Mouse (Mus musculus): Measurements from ENCODE around the gene Actn4. TPM values are rescaled to one million over a fixed set of nuclear protein-coding genes. Genes with fewer than 3 reads are reported as not detected.

Gene Actn4
- 59.8 TPM for polyA plus RNA-seq (2014; fragmentation: Illumina TruSeq; extraction: RNeasy Lipid Tissue Mini Kit (QIAGEN cat#74804); ENCODE audit: low replicate concordance)

GRCm38 (mm10) chr7:28961927-28962670 lies at the start of gene Actn4:
TSS of gene Actn4 (minus strand) at chr7:28962340.

GRCm38 (mm10) chr7:28981651-28982273 lies 19.6 kb upstream of the Actn4 start, which contains the start of the genes Eif3k and Map4k1:
TSS of gene Eif3k (minus strand) at chr7:28981864.
TSS of gene Map4k1 (plus strand) at chr7:28982050.

DNA sequence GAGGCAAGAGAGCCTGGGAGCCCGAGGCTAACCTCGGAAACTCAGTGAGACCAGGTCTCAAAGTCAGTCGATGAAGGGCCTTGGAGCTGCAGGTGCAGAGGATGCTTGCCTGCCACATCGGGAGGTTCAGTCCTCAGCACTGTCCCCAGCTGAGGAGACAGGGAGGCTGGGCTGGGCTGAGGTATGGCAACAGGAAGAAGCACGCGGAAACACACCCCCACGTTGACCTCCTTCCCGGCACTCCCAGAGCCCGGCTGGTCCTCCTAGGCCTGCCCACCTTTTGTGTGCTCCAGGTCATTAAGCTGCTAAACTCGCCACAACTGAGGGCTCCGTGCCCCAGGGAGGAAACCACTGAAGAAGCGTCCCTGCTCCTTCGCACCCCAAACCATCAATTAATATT lies 80.9 kb downstream of the Actn4 start, which contains the start of gene Capn12:
TSS of gene Capn12 (plus strand) at position 224 of the 400 bp plus-strand sequence.

DNA sequence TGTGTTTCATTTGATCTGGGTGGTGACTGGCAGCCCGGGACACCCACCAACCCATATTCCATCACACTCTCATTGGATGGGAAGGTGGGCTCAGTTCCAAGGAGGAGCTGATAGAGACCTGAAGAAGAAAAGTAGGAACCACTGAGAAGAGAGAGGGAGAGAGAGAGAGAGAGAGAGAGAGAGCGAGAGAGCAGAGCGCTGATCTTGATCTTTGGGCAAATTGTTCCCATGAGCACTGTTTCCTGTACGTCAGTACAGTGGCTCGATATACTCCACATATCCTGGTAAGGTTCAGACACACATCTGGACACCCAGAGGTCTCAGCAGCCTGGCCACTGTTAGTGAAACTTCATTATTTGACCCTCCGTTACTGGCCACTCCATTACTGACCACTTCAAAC lies 98.6 kb downstream of the Actn4 start, which contains the start of gene Lgals7:
TSS of gene Lgals7 (plus strand) at position 314 of the 400 bp plus-strand sequence.

Other genes with a start within 250 kb of the Actn4 start
- gene Fbxo17, start 245.5 kb downstream of the Actn4 start, polyA plus RNA-seq (2014; fragmentation: Illumina TruSeq; extraction: RNeasy Lipid Tissue Mini Kit (QIAGEN cat#74804); ENCODE audit: low replicate concordance), result not detected
- gene Mrps12, start 220.5 kb downstream of the Actn4 start, polyA plus RNA-seq (2014; fragmentation: Illumina TruSeq; extraction: RNeasy Lipid Tissue Mini Kit (QIAGEN cat#74804); ENCODE audit: low replicate concordance), result 6.5 TPM
- not detected for gene Sars2, start 220.3 kb downstream of the Actn4 start, polyA plus RNA-seq (2014; fragmentation: Illumina TruSeq; extraction: RNeasy Lipid Tissue Mini Kit (QIAGEN cat#74804); ENCODE audit: low replicate concordance)
- not detected for gene Ccer2, start 206.2 kb downstream of the Actn4 start, polyA plus RNA-seq (2014; fragmentation: Illumina TruSeq; extraction: RNeasy Lipid Tissue Mini Kit (QIAGEN cat#74804); ENCODE audit: low replicate concordance)
- 9.9 TPM for gene Sirt2, start 195.6 kb downstream of the Actn4 start, polyA plus RNA-seq (2014; fragmentation: Illumina TruSeq; extraction: RNeasy Lipid Tissue Mini Kit (QIAGEN cat#74804); ENCODE audit: low replicate concordance)
- gene Nfkbib, start 194.8 kb downstream of the Actn4 start, polyA plus RNA-seq (2014; fragmentation: Illumina TruSeq; extraction: RNeasy Lipid Tissue Mini Kit (QIAGEN cat#74804); ENCODE audit: low replicate concordance), result not detected
- gene Rinl, start 173.4 kb downstream of the Actn4 start, polyA plus RNA-seq (2014; fragmentation: Illumina TruSeq; extraction: RNeasy Lipid Tissue Mini Kit (QIAGEN cat#74804); ENCODE audit: low replicate concordance), result 1.6 TPM
- 238 TPM for gene Hnrnpl, start 153.8 kb downstream of the Actn4 start, polyA plus RNA-seq (2014; fragmentation: Illumina TruSeq; extraction: RNeasy Lipid Tissue Mini Kit (QIAGEN cat#74804); ENCODE audit: low replicate concordance)
- gene Ech1, start 137.1 kb downstream of the Actn4 start, polyA plus RNA-seq (2014; fragmentation: Illumina TruSeq; extraction: RNeasy Lipid Tissue Mini Kit (QIAGEN cat#74804); ENCODE audit: low replicate concordance), result 2.9 TPM
- gene Lgals4, start 128.5 kb downstream of the Actn4 start, polyA plus RNA-seq (2014; fragmentation: Illumina TruSeq; extraction: RNeasy Lipid Tissue Mini Kit (QIAGEN cat#74804); ENCODE audit: low replicate concordance), result 126 TPM
- gene Lgals7, start 98.5 kb downstream of the Actn4 start, polyA plus RNA-seq (2014; fragmentation: Illumina TruSeq; extraction: RNeasy Lipid Tissue Mini Kit (QIAGEN cat#74804); ENCODE audit: low replicate concordance), result not detected
- gene Capn12, start 80.9 kb downstream of the Actn4 start, polyA plus RNA-seq (2014; fragmentation: Illumina TruSeq; extraction: RNeasy Lipid Tissue Mini Kit (QIAGEN cat#74804); ENCODE audit: low replicate concordance), result not detected
- 2.5 TPM for gene Eif3k, start 19.5 kb upstream of the Actn4 start, polyA plus RNA-seq (2014; fragmentation: Illumina TruSeq; extraction: RNeasy Lipid Tissue Mini Kit (QIAGEN cat#74804); ENCODE audit: low replicate concordance)
- 0.22 TPM for gene Map4k1, start 19.7 kb upstream of the Actn4 start, polyA plus RNA-seq (2014; fragmentation: Illumina TruSeq; extraction: RNeasy Lipid Tissue Mini Kit (QIAGEN cat#74804); ENCODE audit: low replicate concordance)
- gene Ryr1, start 162.8 kb upstream of the Actn4 start, polyA plus RNA-seq (2014; fragmentation: Illumina TruSeq; extraction: RNeasy Lipid Tissue Mini Kit (QIAGEN cat#74804); ENCODE audit: low replicate concordance), result 0.04 TPM
- gene Rasgrp4, start 172.5 kb upstream of the Actn4 start, polyA plus RNA-seq (2014; fragmentation: Illumina TruSeq; extraction: RNeasy Lipid Tissue Mini Kit (QIAGEN cat#74804); ENCODE audit: low replicate concordance), result 1.3 TPM
- gene Fam98c, start 193.9 kb upstream of the Actn4 start, polyA plus RNA-seq (2014; fragmentation: Illumina TruSeq; extraction: RNeasy Lipid Tissue Mini Kit (QIAGEN cat#74804); ENCODE audit: low replicate concordance), result 14.6 TPM
- not detected for gene Ggn, start 207.9 kb upstream of the Actn4 start, polyA plus RNA-seq (2014; fragmentation: Illumina TruSeq; extraction: RNeasy Lipid Tissue Mini Kit (QIAGEN cat#74804); ENCODE audit: low replicate concordance)
- gene Spred3, start 208.1 kb upstream of the Actn4 start, polyA plus RNA-seq (2014; fragmentation: Illumina TruSeq; extraction: RNeasy Lipid Tissue Mini Kit (QIAGEN cat#74804); ENCODE audit: low replicate concordance), result 2.2 TPM
- 40.1 TPM for gene Psmd8, start 218.4 kb upstream of the Actn4 start, polyA plus RNA-seq (2014; fragmentation: Illumina TruSeq; extraction: RNeasy Lipid Tissue Mini Kit (QIAGEN cat#74804); ENCODE audit: low replicate concordance)

All from small intestine, adult 10 weeks (tissue).